Mouse (Mus musculus) kidney, adult 2 months (tissue): ENCODE measurements around the gene Atg10. TPM values are rescaled to one million over a fixed set of nuclear protein-coding genes. Genes with fewer than 3 reads are reported as not detected.
A peak's percentile ranks its signal among the peaks of the same experiment; 100 is the strongest.
"Not testable (repeated sequence)": the region's sequence is repeated elsewhere in the genome, so short reads cannot be mapped to it uniquely, and the experiment has no call there.

Source experiments
- DNase-seq: peaks from one replicate; pipeline ENCODE4 v3.0.0; 2021
- H3K27ac ChIP-seq: fragments of 200-500 bp; 2 replicates; pipeline ENCODE4 v1.5.1; 2012; ENCODE audit warnings: low read depth, low read length, control low read depth, inconsistent platforms; ENCODE audit not compliant: insufficient read depth
- H3K27me3 ChIP-seq: fragments of 200-500 bp; replicated peaks from 2 replicates; pipeline ENCODE4 v1.6.1; 2012; ENCODE audit warnings: mild to moderate bottlenecking, moderate library complexity, low read length, inconsistent platforms; ENCODE audit not compliant: control insufficient read depth, insufficient read depth
- H3K36me3 ChIP-seq: fragments of 200-500 bp; 2 replicates; pipeline ENCODE4 v1.6.1; 2012; ENCODE audit warnings: mild to moderate bottlenecking, moderate library complexity, low read length, inconsistent platforms; ENCODE audit not compliant: control insufficient read depth, insufficient read depth
- H3K4me1 ChIP-seq: fragments of 200-500 bp; 2 replicates; pipeline ENCODE4 v1.6.1; 2011; ENCODE audit warnings: low read length; ENCODE audit not compliant: control insufficient read depth, insufficient read depth
- H3K4me3 ChIP-seq: fragments of 200-500 bp; 2 replicates; pipeline ENCODE4 v1.5.1; 2011; ENCODE audit warnings: mild to moderate bottlenecking, low read depth, low read length, control low read depth; ENCODE audit not compliant: insufficient read depth
- CTCF ChIP-seq: fragments of 200-500 bp; conservative IDR thresholded peaks from 2 replicates; pipeline ENCODE4 v1.5.1; 2011; ENCODE audit warnings: low read depth, mild to moderate bottlenecking, control low read depth, low read length, moderate library complexity, mixed read lengths; ENCODE audit not compliant: insufficient read depth, insufficient read length
- POLR2A ChIP-seq: fragments of 200-500 bp; IDR thresholded peaks from one replicate; pipeline ENCODE4 v1.6.1; 2011; ENCODE audit warnings: low read depth, low read length, control low read depth
- WGBS: fragments of 180-500 bp; shearing (Covaris S2); methylation state at CpG from one replicate; pipeline ENCODE4 v1.1.7; 2018; 5-methylcytosine and 5-hydroxymethylcytosine counted together
- polyA plus RNA-seq: library from polyadenylated mRNA; depleted of rRNA; stranded (reverse); fragments of >200 nt; gene quantifications from 2 replicates; pipeline ENCODE4 v1.2.3, GENCODE M21; 2012

Atg10 gene
- polyA plus RNA-seq, 1 experiment = 7.8 TPM

DNA sequence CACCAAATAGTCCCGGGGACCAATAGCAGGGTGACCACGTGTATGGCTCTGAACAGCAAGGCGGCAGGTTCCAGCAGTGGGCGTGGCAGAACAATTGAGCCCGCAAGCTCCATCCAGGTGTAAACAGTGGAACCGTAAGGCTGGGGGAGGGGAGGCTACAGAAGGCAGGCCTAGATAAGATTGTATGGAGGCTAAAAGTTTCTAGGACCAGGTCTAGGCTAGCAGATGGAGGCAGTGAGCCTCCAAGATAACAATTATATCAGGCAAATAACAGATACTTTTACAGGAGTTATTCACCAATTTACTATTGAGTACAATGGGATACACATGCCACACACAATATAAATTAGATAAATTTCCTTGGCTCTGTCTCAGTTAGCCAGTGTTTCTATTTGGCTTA, 284.6 kb downstream of the Atg10 start:
- H3K4me1 ChIP-seq = no peaks in the 10 kb centered on the region
- no peak overlapping the region for H3K27ac ChIP-seq
- H3K4me3 ChIP-seq = no peak overlapping the region
- TF ChIP-seq POLR2A (no peak), CTCF (no peak)
- DNase-seq = no peak
- 76% methylated on average over 6 of the region's 6 CpGs for WGBS
- no peaks in the 10 kb centered on the region for H3K27me3 ChIP-seq
- H3K36me3 ChIP-seq = no peaks in the 10 kb centered on the region

DNA sequence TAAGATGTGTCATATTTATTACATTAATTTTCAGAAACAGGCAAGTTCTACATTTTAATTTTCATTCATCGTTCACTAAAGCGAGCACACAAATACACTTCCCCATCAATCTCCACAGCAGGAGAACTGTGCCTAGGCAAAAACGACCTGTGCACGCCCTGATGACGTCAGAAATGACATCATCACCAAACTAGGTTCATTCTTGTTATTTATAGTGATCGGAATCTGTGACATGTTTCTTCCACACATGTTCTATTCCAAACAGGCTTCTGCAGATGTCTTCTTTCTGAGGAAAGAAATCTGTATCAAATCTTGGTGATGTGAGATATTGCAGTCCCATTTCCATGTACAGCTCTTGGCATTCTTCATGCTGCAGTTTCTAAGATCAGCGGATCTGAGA, 287.9 kb downstream of the Atg10 start:
- no peaks in the 10 kb centered on the region for H3K36me3 ChIP-seq
- TF ChIP-seq CTCF (no peak), POLR2A (no peak)
- H3K27ac ChIP-seq = no peak overlapping the region
- H3K4me1 ChIP-seq = no peaks in the 10 kb centered on the region
- DNase-seq = no peak
- H3K4me3 ChIP-seq = no peak overlapping the region
- WGBS = 87% methylated on average over 7 of the region's 7 CpGs
- H3K27me3 ChIP-seq = no peaks in the 10 kb centered on the region

DNA sequence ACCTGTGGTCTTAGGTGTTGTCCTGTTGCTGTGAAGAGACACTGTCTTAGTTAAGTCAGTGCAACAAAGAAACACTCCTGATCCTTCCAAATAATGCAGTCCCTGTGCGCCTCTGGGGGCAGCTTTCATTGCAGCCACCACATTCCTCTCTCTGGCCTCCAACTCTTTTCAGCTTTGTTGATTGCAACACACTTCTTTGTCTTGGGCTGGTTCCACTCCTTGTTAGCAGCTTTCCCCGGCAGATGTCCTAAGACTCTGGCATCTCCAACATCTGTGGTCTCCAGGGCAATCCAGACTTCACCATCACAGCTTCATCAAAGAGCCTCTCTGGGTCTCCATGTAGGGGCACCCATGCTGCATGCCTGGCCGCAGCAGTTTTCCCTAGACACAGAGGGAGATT, 290.5 kb downstream of the Atg10 start:
- Histone ChIP-seq H3K4me1 (peaks cover 2% of the 10 kb centered on the region; the same call in 1 of the 2 replicates), H3K4me3 (no peak overlapping the region), H3K27ac (no peak overlapping the region), H3K36me3 (peaks cover 2% of the 10 kb centered on the region), H3K27me3 (no peaks in the 10 kb centered on the region)
- DNase-seq = no peak
- TF ChIP-seq CTCF (no peak), POLR2A (no peak)
- 82% methylated on average over 3 of the region's 3 CpGs for WGBS

DNA sequence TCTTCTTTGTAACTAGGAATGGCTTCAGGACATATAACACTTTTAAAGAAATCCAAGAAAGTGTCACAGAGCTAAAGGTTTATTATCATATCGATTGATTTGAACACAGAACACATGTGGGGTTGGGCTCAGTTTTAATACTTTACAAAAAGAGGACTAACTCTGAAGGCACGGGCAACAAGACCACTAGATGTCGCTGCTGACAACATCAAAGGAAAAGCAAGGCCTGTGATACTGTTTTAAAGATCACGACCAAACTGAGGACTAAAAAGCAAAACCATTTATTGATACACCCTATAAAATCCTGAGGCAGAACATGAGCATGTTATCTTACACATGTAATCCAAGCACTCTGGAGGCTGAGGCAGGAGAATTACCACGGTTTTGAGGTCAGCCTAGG, 293.9 kb downstream of the Atg10 start:
- H3K27me3 ChIP-seq = no peaks in the 10 kb centered on the region
- no peak overlapping the region for H3K4me3 ChIP-seq
- peaks cover 11% of the 10 kb centered on the region for H3K36me3 ChIP-seq
- DNase-seq = peak; percentile 80
- 15% methylated on average over 5 of the region's 5 CpGs for WGBS
- no peak overlapping the region for H3K27ac ChIP-seq
- peaks cover 8% of the 10 kb centered on the region; the same call in 1 of the 2 replicates for H3K4me1 ChIP-seq
- TF ChIP-seq CTCF (peak; percentile 37; the same call in 1 of the 2 replicates), POLR2A (no peak)

DNA sequence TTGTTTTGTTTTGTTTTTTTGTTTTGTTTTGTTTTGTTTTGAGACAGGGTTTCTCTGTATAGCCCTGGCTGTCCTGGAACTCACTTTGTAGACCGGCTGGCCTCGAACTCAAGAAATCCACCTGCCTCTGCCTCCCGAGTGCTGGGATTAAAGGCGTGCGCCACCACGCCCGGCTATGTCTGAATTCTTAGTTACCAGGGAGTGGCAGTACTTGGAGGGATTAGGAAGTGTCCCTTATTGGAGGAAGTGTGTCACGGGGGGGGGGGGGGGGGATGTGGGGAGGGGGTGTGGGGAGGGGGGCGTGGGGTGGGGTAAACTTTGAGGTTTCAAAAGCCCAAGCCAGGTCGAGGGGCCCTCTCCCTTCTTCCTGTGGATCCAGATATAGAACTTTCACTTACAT, 295.5 kb downstream of the Atg10 start:
- DNase-seq, H3K4me1 ChIP-seq, H3K27me3 ChIP-seq, H3K27ac ChIP-seq, H3K4me3 ChIP-seq: not testable (repeated sequence)
- H3K36me3 ChIP-seq = peaks cover 12% of the 10 kb centered on the region
- 85% methylated on average over 10 of the region's 10 CpGs for WGBS

DNA sequence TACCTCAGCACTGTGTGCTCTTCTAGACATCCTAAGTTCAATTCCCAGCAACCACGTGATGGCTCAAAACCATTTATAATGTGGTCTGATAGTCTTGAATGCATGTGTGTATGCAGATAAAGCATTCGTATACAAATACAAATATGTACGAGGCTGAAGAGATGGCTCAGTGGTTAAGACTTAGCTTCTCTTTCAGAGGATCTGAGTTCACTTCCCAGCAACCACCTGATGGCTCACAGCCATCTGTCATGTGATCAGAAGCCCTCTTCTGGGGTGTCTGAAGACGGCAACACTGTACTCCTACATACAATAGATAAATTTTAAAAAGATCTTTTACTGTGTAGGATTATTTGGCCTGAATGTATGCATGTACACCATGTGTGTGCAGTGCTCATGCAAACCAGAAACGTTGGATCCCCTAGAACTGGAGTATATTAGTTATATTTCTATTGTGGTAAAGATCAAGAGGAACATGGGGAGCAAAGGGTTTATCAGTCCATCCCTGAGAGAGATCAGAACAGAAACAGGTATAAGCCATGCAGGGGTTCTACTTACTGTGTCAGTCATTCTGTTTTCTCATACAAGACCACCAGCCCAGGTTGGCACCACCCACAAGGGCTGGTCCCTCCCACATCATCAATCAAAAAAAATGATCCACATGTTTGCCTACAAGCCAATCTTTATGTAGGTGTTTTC, 296.7 kb downstream of the Atg10 start:
- no peak for DNase-seq
- H3K27me3 ChIP-seq = no peaks in the 10 kb centered on the region
- 69% methylated on average over 5 of the region's 5 CpGs for WGBS
- peaks cover 12% of the 10 kb centered on the region for H3K36me3 ChIP-seq
- H3K4me3 ChIP-seq = no peak overlapping the region
- peaks cover 8% of the 10 kb centered on the region; the same call in 1 of the 2 replicates for H3K4me1 ChIP-seq
- no peak for TF ChIP-seq CTCF
- TF ChIP-seq POLR2A = no peak
- no peak overlapping the region for H3K27ac ChIP-seq

DNA sequence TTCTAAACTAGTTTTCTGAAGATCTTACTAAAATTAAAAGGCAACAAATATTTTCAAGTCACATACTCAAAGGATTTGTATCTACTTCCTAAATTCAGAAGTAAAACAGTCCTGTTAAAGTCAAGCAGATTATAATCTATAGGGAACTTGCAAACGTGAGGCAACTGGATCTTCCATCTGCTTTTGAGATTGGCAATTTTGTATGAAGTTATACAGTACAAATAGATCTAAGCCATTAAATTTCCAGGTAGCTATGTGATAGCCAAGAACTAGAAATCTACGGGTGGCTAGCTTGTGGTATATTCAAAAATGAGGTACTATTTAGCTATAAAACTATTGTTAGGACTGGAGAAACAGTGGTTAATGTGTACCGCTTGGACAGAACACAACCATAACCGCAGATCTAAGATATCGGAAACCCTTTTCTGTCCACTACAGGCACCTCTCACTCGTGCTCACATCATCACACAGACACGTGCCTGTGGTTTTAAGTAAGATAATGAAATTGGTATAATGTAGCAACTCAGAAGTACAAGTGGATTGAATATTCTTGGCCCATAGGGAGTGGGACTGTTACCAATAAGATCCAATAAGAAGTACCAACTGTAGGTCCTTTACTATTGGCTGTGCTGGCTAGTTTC, 297.5 kb downstream of the Atg10 start:
- no peak overlapping the region for H3K4me3 ChIP-seq
- 82% methylated on average over 7 of the region's 7 CpGs for WGBS
- H3K27ac ChIP-seq = no peak overlapping the region
- TF ChIP-seq CTCF (no peak), POLR2A (no peak)
- no peaks in the 10 kb centered on the region for H3K27me3 ChIP-seq
- H3K4me1 ChIP-seq = peaks cover 8% of the 10 kb centered on the region; the same call in 1 of the 2 replicates
- no peak for DNase-seq
- peaks cover 12% of the 10 kb centered on the region for H3K36me3 ChIP-seq

DNA sequence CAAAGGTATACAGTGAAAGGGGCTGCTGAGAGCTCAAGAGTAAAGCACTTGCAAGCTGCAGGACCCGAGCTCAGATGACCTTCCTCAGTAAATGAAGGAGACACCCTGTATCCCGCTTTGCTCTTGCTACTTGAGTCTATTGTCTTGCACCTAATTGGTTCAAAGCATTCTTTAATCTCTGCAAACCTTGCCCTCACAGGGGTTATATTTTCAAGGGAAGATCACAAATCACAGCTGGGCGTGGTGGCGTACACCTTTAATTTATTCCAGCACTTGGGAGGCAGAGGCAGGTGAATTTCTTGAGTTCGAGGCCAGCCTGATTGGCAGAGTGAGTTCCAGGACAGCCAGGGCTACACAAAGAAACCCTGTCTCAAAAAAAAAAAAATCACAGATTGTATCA, 298.6 kb downstream of the Atg10 start:
- peaks cover 8% of the 10 kb centered on the region; the same call in 1 of the 2 replicates for H3K4me1 ChIP-seq
- 88% methylated on average over 5 of the region's 5 CpGs for WGBS
- H3K36me3 ChIP-seq = peaks cover 12% of the 10 kb centered on the region
- no peak for TF ChIP-seq CTCF
- no peak for TF ChIP-seq POLR2A
- no peak overlapping the region for H3K27ac ChIP-seq
- no peak overlapping the region for H3K4me3 ChIP-seq
- no peak for DNase-seq
- H3K27me3 ChIP-seq = no peaks in the 10 kb centered on the region
